Mouse (Mus musculus) gastrocnemius, postnatal 14 days (tissue): ENCODE results near the gene Bst1. TPM values are rescaled to one million over a fixed set of nuclear protein-coding genes. Genes with fewer than 3 reads are reported as not detected.

ENCODE experiments used
- DNase-seq: peaks from one replicate; pipeline ENCODE4 v3.0.0; 2021; ENCODE audit warnings: mixed read lengths
- intact Hi-C: fragments of 180-260 bp; cut with DNase I; formaldehyde crosslinking; loops from one replicate; pipeline ENCODE4 v1.15.1; 2025; ENCODE audit warnings: low total_unique reads
- total RNA-seq, 2 experiments: library from RNA; stranded (reverse); gene quantifications; 2 replicates each; pipeline ENCODE4 v1.2.3; 2021

The Bst1 gene
- total RNA-seq, 2 experiments from 2014 or later = 0.12 to 0.16 TPM

DNA sequence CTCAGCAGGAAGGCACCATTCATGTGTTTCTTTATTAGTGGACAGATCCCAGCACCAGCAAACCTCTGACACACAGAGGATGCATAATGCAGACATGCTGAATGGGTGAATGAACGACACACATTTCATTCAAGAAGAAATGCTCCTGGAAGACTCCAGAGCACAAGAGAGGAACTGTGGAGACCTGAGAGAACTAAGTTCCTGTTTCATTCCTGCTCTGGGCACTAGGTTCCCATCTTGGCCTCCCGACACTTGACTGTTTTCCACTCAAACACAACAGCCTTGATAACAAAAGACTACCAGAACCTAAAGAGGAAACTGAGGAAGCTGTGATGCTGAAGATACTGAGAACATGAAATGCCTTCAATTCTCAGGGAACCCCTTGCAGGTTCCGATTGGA, 29.6 kb downstream of the Bst1 start:
- intact Hi-C loops = no loop called here
- no peak for DNase-seq

DNA sequence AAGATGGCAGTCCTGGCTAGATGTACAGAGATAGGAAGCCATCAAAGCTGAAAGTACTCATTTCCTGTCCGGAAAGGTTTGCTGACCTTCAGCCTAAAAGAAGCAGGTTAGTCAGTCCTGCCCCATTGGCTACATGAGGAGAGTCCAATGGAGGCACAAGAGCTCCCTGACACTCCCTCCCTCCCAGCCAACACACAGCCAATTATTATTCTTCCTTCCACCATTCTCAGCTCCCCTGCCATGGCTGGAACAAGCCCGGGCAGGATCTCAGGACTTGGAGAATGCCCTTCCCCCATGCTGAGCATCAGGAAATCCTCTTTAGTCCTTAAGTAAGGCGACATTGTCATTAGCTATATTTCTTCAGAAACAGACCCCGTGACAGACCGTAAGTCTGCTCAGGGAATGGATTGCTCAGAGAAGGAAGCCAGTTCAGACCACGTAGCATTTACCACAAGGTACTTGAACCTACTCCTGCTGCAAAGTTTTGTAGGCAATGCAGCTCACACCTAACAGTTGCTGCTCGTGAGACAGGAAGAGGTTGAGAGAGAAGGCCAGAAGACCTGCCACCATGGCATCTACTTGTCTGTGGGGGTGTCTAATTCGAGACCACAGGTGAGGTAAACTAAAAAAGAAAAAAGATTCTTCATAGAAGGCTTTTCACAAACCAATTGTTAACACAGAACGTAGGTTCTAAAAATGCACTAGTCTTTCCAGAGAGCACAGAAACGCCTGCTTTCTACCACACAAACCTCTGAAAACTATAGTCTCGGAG, 34.6 kb downstream of the Bst1 start:
- DNase-seq = no peak

DNA sequence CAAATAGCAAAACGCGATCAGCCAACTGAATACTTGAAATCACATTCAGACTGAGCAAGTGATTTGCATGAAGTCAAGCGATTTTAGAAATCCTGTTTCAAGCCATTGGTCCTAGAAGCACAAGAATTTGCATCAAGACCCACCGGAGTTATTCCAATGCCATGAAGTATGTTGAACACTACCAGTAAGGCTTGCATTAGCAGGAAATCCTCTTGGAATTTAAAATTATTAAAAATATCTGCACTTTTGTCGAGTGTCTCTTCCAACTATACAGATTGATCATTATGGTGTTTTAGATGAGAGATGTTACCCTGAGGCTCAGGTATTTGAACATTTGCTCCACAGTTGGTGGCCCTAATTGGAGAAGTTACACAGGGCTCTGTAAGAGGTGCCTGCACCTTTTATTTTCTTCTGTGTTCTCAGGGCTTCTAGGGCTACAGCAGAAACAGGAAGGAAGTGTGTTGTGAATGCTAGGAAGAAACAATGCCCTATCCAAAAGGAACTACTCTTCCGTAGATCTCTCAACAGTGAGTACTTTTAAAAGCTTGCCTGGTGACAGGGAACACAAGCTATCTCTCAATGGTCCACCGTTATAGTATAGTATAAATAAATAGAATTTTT, 35.3 kb downstream of the Bst1 start:
- DNase-seq = no peak
- intact Hi-C loops = no loop called here

More for the DNA sequence above, 34.6 kb downstream of the Bst1 start:
- intact Hi-C loops = no loop called here

DNA sequence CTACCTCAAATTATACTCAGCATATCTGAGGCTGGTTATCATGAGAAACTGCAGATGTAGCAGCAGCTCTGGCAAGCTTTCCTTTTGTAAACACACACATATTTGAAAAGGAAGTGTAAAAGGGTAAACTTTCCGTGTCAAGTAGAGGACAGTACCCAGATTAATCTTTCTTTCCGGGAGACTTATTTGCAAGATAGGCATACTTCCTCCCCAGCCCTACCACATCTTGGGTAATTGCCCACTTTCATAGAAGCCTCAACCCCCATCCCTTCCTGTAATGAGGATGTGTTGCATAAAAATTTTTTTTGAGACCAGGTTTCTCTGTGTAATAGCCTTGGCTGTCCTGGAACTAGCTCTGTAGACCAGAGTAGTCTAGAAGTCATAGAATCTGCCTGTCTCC, 37.1 kb downstream of the Bst1 start:
- intact Hi-C loops = no loop called here
- DNase-seq = no peak

DNA sequence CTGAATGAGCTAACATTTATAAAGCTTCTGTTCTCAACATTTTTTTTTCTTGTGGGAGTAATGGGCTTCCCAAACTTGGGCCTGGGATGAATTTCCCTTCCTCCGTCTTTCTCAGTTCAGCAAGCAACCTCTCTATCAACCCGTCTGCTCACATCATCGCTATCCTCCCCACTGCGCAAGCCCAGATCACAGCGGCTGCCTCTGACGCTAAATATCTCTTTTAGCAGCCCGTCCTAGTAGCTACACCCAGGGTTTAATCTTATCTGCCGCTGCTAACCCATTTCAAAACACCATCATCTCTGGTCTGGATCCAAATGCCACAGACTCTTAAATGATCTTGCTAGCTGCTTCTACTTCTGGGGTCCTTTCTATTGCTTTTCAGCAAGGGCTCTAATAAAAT, 41.0 kb downstream of the Bst1 start:
- intact Hi-C loops = no loop called here
- no peak for DNase-seq

DNA sequence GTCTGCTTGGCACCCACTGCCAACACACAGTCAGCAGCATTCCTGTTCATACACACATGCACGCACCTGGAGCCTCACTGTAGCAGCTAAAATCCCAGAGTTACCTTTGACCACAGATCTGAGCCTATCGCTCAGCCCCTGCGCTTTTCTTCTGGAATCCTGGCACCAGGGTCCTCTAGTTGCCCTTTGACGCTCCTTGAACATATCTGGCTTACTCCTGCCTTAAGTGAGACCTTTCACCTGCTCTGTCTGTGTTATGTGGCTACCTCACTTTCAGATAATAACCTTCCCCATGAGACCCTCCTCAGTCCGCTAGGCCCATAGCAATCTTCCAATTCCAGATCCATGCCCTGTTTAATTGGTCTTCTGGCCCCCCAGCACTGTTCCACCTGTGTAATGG, 41.4 kb downstream of the Bst1 start:
- no peak for DNase-seq
- intact Hi-C loops = no loop called here

DNA sequence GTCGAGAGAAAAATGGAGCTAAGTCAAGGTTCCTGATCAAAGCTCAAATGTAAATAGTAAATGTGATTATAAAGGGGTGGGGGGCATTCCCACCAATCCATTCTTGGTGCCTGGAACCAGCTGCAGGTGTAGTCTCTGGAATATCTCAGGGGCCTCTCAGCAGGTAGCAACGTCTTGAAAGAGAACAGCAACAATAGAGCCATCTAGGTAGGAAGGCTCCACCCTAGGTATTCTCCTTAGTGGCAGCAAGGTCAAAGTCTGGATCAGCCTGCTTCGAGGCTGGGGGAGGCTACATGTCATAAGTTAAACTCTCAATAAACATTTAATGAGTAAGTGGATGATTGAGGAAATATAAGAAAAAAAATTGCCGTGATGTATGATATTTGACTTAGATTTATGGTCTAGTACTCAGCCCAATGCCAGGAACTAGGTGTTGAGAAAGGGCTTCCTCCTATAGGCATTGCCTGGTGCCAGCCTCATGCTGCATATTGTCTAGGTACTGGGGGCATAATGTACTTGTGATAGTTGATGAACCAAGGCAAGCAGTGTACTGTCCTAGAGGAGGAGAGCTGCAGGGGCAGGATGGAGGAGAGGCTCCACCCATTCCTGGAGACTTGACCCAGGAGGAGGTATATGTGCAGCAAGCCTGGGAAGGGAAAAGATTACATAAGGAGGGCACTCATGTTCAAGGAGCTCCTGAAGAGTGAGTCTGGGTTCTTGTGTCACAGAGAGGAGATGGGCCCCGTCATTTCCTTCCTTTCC, 42.2 kb downstream of the Bst1 start:
- no peak for DNase-seq
- intact Hi-C loops = no loop called here

DNA sequence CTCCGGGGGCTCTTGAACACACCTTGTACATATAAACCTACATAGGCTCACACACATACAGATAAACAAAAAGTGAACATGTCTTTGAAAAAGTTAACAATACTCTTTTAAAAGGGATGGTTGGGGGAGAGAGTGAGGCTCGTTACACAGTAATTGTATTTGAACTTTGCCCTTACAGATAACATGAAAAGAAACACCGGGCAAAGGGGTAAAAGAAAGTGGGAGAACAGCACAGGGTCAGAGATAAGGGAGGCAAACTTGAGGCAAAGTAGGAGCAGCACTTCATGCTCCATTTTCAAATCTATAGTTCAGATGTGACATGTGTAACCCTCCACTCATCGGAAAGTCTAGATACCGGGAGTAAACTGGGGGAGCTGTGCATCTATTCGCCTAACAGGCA, 45.0 kb downstream of the Bst1 start:
- DNase-seq = no peak
- intact Hi-C loops = no loop called here

DNA sequence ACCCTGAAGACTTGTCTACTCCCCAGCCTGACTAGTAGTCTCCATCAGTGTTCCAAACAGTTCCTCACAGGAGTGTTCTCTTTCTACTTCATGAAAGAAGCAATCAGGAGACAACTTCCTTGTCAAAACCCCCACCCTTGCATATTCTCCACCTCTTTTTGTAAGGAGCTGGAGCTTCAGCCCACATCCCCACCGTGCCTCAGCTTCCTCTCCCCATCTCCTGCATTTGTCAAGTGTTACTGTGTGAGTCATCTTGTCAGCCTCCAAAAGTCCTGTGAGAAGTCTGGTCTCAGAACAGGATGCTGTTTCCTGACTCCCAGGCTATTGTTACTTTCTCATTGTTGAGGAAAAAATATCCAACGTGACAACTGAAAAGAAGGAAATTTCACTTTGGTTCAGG, 46.6 kb downstream of the Bst1 start:
- intact Hi-C loops = no loop called here
- DNase-seq = no peak

DNA sequence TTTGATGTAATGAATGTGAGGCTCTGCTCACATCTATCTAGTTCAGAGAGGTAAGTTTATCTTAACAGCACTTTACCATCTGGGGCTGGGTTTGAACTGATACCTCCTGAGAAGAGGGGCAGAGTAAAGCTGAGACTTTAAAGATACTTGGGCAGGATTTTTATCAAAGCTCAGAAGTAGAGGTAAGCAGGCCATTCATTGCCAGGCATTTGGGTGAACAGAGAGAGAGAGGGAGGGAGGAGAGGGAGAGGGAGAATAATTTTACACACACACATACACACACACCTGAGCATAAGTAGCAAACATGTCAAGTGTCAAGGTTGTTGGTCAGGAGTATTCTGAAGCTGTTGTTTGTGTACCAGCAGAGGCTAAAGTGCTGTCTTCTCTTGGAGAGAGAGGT, 49.6 kb downstream of the Bst1 start, which contains the start of gene Cd38:
Gene Cd38 (plus strand): TSS at position 301 of the 400 bp plus-strand sequence.
- DNase-seq = no peak
- intact Hi-C loops = no loop called here

DNA sequence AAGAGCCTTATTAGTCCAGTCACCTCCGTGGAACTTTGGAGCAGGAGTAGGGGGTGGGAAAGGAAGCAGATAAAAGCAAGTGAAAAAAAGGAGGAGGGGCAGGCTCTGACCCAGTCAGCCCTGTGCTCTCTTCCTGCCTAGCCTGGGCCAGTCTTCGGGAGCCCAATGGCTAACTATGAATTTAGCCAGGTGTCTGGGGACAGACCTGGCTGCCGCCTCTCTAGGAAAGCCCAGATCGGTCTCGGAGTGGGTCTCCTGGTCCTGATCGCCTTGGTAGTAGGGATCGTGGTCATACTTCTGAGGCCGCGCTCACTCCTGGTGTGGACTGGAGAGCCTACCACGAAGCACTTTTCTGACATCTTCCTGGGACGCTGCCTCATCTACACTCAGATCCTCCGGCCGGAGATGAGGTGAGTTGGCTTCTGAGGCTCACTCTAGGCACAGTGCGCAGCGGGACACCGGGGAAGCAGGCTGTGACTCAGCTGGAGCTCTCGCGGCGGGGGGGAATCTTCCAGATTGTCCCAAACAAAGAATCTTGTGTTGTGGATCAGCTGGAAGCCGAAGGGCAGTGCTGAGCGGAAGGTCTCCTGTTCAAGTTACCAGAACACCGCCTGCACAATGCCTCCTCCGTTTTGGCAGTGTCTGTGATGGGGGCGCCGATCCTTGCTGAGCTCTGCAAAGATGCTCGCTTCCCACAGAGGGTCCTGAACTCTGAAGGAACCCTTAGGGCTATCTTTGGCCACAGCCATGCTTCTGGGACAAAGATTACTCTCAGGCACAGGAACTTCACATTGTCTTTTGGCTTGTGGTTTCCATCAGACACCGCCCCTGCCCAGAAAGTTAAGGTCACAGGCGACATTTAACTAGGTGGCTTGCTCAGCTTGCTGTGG, 50.3 kb downstream of the Bst1 start:
- DNase-seq = peak; percentile 32
- intact Hi-C loops = no loop called here

DNA sequence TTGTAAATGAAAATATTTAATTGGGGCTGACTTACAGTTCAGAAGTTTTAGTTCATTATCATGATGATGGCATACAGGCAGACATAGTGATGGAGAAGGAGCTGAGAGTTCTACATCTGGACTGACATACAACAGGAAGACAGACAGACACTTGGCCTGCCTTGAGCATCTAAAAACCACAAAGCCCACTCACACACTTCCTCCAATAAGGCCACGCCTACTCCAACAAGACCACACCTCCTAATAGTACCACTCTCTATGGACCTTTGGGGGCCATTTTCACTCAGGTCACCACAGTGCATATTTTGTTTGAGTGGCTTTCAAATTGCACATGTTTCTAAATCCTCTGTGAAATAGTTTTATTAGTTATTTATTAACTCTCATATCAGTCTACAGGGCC, 53.2 kb downstream of the Bst1 start:
- intact Hi-C loops = no loop called here
- no peak for DNase-seq

DNA sequence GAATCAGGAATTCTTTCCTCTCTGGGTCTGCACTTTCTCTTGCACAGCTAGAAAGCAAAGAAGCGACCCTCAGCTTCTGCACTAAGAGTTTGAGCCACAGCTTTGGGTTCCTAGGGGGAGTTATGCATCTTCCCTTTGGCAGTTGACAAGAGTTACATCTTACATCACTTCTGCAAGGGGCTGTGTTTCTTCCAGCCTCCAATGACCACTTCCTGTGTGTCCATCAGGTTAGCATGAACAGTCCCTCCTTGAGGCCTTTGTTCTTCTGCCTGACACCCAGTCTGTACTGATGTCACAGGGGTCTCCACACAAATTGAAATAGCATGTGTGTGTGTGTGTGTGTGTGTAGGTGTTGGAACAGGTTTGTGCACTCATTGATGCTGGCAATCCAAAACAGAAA, 54.0 kb downstream of the Bst1 start:
- intact Hi-C loops = no loop called here
- no peak for DNase-seq

DNA sequence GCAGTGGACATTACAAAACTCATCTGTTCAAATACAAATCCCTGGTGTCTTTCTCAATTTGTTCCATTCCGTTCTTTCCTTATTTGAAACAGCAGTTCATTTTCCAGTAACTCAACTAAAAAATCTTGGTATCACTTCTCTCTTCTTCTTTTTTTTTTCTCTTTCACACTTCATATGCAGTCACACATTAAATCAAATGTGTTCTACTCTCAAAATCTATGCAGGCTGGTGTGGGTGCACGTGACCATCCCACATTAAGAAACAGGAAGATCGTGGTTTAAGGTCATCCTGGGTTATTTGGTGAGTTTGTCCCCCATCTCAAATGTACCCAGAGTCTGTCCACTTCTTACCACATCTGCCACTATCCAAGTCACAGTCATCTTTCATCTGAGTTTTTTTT, 63.3 kb downstream of the Bst1 start:
- DNase-seq = no peak
- intact Hi-C loops = no loop called here

DNA sequence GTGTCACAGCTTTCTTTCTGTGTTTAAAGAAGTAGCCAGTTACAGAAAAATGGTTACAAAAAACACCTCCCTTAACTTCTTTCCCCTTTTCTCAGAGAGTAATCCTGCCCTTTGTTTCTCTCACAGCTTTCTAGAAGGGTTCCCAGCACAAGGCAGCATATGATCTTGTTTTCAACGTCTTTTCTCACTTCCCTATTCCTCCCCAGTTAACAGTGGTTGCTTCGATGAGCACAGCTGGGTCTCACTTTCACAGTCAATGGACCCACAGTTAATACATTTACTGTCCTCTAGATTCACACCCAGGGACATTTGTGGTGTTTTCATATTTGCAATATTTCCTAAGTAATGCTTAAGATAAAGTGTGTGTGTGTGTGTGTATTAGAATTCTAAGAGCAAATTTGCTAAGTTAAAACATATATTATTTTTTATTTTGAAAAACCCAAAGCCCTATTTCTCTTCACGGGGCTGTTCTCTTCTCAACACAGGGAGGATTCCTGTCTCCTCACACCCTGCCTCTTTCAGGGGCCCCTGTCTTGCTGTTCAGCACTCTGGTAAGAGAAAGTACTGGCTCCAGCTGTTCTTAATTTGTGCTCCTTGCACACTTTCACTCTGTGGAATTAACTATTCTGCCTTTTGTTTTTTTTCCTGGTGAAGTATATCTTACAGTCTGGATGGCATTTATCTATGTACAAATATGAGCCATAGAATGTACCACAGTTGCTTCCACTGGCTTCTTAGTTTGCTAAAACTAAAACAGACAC, 66.6 kb downstream of the Bst1 start:
- DNase-seq = no peak
- intact Hi-C loops = no loop called here

DNA sequence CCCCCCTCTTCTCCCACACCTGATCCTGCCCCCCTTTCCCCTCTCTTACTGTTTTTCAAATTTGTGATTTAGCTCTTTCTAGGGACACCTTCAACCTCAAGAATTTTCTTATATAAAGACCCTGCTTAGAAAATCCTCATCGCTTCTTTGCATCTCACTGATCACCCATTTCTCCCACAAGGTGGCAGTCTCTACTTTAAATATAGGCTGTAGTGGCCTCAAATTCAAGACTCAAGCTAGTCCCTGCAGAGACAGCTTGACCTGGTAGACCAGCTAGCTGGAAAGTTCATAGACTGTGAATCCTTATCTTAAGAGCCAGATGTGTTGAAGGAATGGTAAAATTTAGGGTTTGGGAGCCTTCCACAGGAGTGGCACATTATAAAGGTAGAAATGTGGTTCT, 73.7 kb downstream of the Bst1 start:
- no peak for DNase-seq
- intact Hi-C loops = loop anchor here (5.0 kb wide), 1 partner anchor 95 kb away; no protein-coding TSS in a partner anchor
